Mouse (Mus musculus): Measurements from ENCODE around the gene Tiam2.

Tiam2 gene

DNA sequence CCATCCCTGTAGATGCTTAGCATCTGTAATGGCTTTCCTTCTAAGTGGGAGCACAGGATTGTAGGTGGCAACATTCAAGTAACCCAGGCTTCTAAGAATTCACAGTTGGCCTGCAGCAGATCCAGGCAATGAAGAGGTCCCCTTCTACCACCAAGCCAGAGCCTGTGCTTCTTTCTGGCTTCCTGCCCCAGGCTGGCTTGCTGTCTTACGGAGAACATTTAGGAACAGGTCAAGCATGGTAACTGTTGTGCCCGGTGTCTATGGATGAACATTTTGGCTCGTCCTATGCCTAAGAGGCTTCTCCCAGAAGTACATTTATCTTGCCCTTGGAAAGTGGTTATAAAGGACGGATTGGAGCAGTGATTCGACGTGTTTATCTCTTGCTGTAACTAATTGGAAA is 165.3 kb downstream of the Tiam2 start:
- DNase-seq (ENCODE audit: low read depth, low spot score) = no peak

DNA sequence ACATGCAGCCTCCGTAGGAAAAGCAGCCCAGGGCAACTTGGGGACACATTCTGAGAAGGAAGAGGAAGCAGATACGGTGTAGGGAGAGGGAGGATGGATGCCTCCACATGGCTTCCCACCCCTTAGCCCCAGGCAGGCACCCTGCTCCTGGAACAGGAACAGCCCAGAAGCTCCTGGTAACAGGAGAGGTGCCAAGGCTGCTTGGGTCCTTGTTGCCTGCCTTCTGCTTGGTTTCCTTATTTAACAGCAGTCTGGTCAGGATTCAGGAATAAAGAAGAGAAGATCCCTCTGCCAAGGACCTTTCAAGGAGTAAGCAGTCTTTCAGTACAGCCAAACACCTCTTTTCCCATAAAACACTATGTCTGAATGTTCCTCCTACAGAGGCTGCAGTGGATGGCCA is 169.2 kb downstream of the Tiam2 start:
- peak; percentile 84 for DNase-seq (ENCODE audit: low read depth, low spot score)

DNA sequence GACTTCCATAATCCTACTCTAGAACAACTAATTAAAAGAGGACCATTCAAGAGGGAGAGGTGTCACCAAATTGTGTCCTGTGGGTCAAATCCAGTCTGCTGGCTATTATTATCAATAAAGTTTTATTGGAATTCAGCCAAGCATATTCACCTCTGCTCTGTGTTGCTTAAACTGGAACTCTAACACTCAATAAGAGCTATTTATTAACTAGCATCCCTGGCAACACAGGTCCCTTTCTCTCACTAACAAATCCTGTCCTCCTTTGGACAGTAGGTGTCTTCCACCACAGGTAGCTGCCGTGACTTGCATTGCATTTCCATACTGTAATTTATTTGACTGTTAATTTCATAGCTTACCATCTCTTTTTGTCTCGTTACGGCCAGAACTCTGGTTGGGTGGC is 169.7 kb downstream of the Tiam2 start:
- DNase-seq (ENCODE audit: low read depth, low spot score) = no peak

DNA sequence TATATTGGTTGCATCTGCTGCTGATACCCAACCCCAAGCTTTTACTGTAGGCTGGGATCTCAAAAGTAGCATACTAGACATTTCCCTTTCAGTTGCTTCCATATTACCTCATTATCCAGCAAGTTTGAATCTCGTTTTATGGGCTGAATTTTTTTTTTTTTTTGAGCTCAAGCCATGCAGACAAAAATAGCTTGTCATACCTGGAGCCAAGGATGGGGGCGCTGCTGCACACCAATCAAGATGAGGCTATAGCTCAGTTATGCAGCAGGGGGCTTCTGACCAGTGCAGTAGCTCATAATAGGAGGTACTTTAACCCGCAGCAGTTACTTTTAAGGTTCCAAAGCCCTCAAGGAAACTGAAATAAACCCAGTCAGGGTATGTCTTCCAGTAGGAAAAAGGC is 171.7 kb downstream of the Tiam2 start:
- peak; percentile 69 for DNase-seq (ENCODE audit: low read depth, low spot score)

DNA sequence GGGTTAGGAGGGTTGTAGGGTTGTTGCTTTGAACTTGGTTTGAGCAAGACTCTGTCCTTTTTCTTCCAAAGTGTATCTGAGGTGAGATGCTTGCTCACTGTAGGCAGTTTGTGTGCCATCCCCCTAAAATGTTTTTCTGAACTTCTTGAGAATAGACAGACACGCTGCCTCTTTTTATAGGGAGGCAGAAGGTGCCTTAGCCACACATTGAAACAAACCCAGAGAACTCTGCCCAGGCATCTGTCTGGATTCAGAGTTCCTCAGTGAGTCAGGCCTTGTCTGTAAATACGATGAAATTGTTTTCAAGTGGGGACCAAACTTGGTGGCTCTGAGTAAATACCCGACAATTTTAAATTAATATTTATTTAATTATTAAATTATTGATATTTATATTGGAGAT is 172.2 kb downstream of the Tiam2 start:
- peak; percentile 82 for DNase-seq (ENCODE audit: low read depth, low spot score)

DNA sequence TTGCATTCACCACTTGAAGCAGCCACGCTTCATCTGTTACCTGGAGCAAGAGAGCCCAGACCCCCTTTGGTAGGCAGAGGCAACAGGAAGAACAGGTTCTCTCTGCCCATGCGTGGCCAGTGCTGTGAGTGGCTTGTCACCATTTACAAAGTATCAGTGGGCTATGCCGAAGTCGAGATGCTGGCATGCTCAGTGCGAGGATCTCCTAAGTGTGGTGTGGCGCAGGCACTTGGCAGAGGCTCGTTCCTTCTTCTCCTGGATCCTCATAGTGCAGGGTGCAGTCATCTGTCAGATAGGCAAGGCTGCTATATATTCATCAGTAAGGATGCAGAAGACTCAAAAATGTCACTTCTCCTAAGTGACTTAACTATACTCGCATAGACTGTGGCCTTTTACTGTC is 173.1 kb downstream of the Tiam2 start:
- DNase-seq (ENCODE audit: low read depth, low spot score) = peak; percentile 49

DNA sequence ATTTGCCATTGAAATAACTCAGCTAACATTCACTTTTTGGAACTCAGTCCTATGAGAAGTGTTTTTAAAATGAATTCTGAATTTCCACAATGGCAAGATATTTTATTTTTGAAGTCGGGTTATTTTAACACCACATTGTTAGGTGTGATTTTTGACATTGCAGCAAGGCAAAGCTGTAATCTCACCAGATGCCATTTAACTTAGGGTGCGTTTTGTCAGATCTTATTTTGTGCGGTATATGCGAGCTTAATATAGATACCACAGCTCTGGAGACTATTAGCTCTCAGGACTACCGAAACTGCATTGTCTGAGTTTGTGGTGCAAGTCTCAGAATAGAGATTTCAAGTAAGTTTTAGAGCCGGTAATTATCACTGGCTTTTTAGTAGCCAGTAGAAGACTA is 173.7 kb downstream of the Tiam2 start:
- peak; percentile 68 for DNase-seq (ENCODE audit: low read depth, low spot score)

DNA sequence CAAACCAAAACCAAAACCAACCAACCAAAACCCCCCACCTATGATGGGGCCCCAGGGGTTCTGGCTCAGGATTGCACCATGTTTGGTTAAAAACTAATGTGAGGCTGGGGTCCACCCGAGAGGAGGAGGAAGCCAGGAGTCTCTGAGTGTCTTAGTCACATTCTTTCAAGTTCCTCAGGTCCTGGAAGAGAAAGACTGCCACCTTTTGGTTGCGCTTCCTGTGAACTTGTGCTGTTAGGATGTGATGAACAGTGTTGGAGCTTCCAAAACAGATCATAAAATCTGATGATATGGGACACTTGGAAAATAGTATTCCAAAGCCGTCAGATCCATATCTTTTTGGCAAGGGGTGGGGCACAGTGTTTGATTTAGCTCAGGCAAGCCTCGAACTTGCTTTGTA is 174.6 kb downstream of the Tiam2 start:
- peak; percentile 53 for DNase-seq (ENCODE audit: low read depth, low spot score)

DNA sequence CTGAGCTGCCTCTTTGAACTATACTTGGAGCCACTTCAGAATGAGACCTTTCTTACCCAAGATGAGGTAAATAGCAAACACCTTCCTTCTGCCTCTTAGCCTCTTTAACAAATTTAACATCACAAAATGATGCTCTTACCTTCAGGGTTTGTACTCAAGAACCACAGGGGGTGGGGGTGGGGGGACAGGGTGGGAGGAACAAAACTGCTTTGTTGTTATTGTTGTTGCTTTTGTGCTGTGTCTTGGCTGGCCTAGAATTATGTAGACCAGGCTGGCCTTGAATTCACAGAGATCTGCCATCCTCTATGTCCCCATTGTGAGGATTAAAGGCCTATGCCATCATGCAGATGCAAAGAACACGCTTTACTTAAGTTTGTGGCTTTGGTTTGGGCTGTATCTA is 179.3 kb downstream of the Tiam2 start:
- no peak for DNase-seq (ENCODE audit: low read depth, low spot score)

DNA sequence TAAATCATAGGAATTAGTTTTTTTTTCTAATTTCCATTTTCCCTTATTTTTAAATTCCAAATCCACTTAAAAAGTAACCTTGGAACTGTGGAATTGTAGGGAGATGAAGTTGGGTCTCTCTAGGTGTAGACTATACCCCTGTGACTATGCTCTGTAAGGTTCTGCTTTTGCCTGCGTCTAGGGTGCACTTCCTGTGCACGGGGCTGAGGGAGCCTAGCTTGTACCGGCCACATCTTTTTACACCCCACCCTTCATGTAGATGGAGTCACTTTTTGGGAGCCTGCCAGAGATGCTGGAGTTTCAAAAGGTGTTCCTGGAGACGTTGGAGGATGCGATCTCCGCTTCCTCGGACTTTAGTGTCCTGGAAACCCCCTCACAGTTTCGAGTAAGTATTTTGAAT is 180.1 kb downstream of the Tiam2 start:
- DNase-seq (ENCODE audit: low read depth, low spot score) = no peak

DNA sequence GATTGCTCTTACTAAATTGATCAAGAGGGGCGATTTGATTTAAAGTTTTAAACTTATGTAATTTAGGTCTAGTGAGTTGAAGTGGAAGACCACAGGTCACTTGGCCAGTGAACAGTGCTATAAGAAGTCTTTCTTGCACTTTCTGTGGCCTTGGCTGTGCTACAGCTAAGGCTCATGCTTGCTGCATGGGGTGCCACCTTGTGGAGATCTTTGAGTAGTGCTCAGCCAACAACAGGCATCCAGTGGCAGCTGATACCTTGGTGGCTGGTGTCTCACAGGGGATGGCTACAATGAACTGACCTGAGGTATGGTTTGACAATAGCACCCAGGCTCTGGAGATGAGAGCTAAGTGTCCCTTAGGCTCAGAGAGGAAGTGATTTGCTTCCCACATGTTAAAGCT is 183.5 kb downstream of the Tiam2 start:
- DNase-seq (ENCODE audit: low read depth, low spot score) = peak; percentile 85

DNA sequence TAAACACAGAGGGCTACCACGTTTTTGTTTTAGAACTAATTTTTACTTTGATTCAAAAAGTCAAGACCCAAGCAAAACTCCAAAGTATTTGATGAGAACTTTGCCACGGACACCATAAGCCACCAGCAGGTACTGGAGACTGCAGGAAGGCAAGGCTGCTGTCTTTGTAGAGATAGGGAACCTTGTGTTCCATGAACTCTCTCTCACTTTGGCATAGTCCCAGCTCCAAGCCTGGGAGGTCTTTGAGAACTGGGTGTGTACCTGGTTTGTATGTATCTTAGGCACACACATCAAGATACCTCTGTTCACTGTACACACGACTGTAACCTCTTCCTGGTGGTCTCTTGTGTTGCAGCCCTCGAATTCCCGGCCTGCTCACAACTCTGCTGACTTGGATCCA is 187.9 kb downstream of the Tiam2 start:
- DNase-seq (ENCODE audit: low read depth, low spot score) = no peak

DNA sequence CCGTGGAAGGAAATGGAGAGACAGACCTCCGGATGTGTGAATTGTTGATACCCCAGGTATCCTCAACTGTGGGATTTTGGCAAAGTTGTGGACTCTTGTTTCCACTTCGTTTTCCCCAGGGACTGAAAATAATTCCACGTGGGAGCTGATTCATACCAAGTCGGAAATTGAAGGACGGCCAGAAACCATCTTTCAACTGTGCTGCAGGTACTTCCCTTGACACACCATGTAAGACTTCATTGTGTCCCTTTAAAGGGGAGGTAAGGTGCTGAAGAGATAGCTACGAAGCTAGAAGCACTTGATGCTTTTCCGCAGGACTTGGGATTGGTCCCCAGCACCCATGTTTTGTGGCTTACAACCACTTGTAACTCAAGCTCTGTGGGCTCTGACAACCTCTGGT is 189.5 kb downstream of the Tiam2 start:
- DNase-seq (ENCODE audit: low read depth, low spot score) = no peak

DNA sequence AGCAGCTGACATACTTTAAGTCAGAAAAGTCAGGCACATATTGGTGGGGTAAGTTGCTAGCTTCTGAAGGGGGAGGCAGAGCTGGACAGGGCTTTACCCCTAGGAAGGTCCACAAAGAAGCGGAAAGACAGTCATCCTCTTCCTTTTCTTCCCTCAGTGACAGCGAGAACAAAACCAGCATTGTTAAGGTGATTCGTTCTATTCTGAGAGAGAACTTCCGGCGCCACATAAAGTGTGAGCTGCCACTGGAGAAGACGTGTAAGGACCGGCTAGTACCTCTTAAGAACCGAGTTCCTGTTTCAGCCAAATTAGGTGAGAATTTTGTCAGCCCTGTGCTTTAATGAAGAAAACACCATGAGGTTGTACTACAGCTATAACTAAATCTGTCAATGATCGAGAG is 190.0 kb downstream of the Tiam2 start:
- DNase-seq (ENCODE audit: low read depth, low spot score) = no peak

DNA sequence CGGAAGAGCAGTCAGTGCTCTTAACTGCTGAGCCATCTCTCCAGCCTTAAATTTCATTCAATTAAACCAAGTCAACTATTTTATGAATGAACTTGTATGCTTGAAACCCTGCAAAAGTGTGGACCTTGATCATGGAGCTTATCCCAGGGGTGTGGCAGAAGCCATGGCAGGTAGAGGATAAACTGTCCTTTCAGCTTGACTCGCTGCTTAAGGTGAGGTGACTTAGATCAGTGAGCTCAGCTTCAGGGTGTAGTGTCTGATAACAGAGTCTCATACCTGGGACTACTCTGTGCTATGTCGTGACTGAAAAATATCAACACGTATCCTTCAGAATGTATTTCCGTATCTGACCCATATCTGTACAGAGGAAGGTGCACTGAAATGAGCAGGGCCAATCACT is 194.0 kb downstream of the Tiam2 start:
- DNase-seq (ENCODE audit: low read depth, low spot score) = no peak

DNA sequence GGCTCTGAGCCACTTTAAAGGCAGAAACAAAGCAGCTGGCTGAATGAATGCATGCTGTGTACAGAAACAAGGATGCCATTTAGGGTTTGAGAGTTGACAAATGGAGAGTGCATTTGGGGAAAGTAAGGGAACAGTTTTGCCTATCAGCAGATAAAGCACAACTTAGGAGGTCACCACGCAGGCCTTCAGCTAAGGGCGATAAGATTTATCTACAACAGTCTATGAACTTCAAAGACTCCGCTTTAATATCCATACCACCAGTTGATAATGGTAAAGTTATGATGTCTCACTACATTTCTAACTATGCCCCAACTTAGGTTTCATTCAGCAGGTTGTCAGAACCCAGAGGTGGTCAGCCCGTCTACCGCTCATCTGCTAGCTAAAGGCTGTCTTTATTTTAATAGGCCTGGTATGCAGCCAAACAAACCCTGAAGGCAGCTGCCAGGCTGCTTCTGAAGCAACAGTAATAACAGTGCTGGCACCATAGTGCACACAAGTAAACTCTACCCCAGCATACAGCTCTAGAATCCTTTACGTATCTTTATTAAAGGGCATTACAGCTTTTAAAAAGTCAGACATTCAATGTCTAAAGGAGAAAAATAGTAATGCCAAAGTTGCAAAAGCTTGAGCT is 201.6 kb downstream of the Tiam2 start:
- no peak for DNase-seq (ENCODE audit: low read depth, low spot score)

DNA sequence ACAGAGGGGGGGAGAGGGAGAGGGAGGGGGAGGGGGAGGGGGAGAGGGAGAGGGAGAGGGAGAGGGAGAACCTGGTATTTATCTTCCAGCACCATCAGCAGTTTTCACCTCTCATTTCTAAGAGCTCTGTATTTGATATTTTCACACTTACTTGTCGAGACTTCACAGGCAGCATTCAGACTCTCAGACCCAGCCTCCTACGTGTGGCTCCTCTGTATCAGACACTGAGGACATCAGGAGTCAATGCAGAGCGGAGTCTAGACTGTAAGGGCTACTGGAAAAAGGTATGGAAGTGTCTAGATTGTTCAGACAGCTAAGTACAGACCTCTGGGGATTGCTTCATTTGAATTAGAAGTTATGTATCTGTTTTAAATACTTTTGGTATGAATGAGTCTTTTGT is 203.2 kb downstream of the Tiam2 start:
- DNase-seq (ENCODE audit: low read depth, low spot score) = peak; percentile 24

DNA sequence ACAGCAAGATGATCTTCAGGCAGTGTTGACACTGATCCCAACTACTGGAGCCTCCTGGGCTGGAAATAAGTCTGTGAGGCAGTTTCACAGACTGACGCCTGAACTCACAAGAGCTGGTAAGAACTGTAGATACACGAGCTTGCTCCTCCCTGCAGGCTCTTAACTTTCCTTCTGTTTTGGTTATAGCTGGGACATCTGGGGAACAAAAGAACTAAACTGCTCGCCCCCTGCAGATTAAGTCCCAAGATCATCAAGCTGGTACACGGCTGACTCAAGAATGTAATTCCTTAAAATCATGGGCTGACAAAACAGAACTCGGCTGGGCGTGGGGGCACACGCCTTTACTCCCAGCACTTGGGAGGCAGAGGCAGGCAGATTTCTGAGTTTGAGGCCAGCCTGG is 204.2 kb downstream of the Tiam2 start:
- no peak for DNase-seq (ENCODE audit: low read depth, low spot score)

DNA sequence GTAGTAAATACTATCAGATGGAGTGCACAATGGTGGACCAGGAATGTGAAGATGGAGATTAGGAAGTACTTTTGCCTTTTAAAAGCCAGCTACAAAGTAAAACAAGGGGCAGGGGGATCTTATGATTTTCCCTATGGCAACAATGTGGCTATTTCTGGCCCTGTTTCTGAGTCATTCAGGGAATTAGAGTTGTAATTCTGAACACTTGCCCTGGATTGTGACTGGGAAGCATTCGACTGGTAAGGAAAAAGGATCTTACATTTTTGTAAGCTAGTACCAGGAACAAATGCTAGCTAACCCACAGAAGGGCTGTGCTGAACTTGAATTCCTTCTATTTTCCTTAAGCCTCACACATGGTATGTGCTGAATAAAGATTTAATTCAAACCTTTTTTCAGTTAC is 205.3 kb downstream of the Tiam2 start:
- DNase-seq (ENCODE audit: low read depth, low spot score) = peak; percentile 48

DNA sequence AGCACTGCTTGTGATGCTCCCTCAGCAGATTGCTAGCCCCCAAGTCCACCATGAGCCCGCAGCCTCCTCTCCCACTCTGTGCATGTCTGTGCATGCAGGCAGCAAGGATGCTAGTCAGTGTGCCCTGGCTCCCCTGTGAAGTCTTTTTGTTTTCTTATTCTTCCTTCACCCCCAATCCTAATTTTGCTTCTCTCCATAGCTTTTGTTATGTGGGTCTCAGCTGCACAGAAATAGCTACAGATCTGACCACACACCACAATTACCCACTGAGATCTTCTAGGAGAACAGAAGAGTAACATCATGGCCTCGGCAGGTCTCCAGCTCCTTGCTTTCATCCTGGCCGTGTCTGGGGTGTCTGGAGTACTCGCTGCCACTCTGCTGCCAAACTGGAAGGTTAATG is 205.9 kb downstream of the Tiam2 start, which contains the start of gene Cldn20:
TSS of gene Cldn20 (plus strand) at position 301 of the 400 bp plus-strand sequence.
- DNase-seq (ENCODE audit: low read depth, low spot score) = no peak

DNA sequence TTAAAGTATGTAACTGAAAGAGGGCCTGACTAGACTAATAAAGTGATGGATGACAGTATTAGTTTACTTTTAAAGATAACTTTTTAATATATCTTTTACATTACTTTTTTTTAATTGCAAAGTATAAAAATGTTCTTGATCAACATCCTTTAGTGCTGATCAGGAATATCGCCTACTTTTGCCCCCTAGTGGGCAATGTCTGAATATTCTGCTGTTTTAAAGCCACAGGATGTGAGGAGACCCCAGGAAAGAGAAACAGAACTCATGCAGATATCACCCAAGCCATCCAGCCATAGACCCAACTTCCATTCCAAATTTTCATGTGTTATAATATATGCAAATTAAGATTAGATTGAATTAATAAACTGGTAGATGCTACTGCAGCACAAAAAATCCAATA is 207.1 kb downstream of the Tiam2 start:
- peak; percentile 43 for DNase-seq (ENCODE audit: low read depth, low spot score)

DNA sequence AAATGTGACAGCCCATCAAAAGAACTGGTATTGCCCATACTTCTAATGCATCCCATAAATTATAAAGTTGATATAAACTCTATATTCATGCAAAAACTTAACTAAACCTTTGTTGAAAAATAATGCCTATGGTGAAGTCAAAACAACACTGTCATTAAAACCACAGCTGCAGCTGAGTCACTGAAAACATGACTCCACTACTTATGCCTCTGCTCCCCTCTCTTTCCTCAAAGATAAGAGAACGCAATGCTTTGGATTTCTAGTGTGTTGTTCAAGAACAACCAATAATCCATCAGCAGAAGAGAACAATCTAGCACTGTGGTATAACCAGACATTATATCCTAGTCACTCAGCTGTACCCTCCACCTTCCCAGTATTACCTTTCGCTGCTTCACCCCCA is 213.9 kb downstream of the Tiam2 start:
- no peak for DNase-seq (ENCODE audit: low read depth, low spot score)

DNA sequence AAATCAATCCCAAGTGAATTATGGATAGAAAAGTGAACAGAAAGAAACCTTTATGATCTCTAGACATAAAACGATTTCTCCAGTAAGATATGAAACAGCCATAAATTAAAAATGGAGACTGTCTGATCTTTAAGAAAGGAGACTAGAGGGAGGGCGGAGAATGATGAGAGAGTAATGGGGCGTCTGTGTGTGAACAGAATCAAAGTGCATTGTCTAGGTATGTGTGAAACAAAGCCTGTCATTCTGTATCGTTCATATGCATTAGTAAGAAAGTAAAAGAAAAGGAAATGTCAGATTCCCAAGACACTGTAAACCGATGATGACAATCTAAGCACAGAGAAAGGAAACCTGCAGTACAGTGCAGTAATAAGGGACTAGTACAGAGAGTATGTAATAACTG is 214.7 kb downstream of the Tiam2 start:
- no peak for DNase-seq (ENCODE audit: low read depth, low spot score)

DNA sequence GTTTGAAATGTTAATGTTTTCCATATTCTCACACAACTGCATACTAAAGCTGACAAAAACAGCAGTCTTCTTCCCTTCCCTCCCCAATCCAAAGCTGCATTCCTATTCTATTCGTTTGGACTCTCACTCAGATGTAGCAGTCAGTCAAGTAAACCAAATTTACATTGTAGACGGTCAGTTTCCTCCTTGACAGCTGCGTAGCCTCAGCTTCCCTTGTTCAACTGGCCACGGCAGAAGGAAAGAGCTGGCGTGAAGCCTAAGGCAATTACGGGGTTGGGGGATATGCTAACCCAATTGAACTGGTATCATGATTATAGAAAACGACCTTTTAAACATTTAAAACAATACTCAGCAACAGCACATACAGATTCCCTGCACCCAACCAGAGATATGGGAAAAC is 221.4 kb downstream of the Tiam2 start:
- no peak for DNase-seq (ENCODE audit: low read depth, low spot score)

Data from brain, adult 2 months (tissue).